Mouse (Mus musculus): Measurements from ENCODE around the gene Btg2.
A peak's percentile ranks its signal among the peaks of the same experiment; 100 is the strongest.

Gene Btg2

GRCm38 (mm10) chr1:134059739-134060695, 18.9 kb downstream of the Btg2 start:
- DNase-seq (ENCODE audit: low read depth, low spot score): no peak

DNA sequence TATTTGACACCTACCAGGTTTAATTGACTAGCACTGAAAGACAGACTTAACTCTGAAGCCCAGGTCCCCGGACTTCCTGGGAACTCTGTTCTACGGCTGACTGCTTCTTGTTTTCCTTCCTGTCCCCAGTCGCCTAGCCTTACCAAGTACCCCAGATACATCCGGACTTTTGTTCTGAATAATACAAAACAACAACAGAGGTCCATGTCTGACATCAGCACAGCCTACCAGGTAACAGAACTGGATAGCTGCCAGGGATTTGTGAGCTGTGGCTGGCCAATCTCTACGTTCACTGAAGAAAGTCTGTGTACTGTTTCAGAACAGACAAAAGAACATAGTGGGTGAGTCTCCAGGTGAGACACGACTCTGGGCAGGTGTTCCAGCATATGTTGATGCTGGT, 20.1 kb downstream of the Btg2 start:
- no peak for DNase-seq (ENCODE audit: low read depth, low spot score)

- no peak for DNase-seq (ENCODE audit: low read depth, low spot score)
Measured at GRCm38 (mm10) chr1:134057736-134058135, 21.2 kb downstream of the Btg2 start.

- DNase-seq (ENCODE audit: low read depth, low spot score): no peak
Measured at GRCm38 (mm10) chr1:134056285-134056684, 22.6 kb downstream of the Btg2 start.

DNA sequence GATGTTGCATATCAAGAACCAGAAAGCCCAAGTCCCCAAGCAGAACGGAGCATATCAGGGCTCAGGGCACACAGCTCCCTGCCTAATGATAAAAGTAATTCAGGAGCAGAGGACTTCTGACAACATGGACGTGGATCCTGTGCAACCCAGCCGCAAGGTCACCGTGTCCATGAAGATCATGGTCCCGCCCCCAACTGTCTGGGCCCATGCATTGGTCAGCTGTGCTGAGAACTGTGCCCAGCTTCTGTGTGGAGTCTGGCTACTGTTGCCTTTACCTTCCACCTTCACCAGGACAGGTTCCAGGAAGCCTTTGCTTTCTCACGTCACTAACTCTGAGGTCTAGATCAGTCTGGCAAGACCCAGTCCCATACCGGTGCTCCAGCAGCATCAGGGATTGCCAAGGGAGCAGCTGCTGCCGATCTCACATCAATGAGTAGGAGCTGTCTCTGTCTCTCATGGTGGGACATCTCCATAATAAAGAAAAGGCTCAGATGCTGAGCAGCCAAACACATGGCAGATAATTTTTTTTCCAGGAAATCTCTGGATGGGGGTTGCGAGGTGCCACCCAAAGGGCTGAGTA, 23.2 kb downstream of the Btg2 start:
- no peak for DNase-seq (ENCODE audit: low read depth, low spot score)

GRCm38 (mm10) chr1:134055058-134055457, 23.9 kb downstream of the Btg2 start:
- no peak for DNase-seq (ENCODE audit: low read depth, low spot score)

DNA sequence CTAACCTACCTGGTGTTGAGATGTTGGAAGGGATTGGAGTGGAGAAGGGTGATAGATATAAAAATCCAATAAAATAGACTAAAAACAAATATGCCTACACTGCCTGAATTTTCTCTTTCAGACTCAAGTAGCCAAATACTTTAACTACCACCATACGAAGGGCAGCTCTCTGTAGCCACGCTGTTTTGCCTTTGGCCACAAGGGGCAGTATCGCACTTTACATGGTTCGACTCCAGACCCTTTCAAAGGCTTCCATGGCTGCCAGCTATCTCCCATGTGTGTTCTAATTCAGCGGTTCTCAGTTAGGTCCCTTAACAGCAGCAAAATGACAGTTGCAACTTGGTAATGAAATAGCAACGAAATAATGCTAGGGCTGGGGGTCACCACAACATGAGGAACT, 25.7 kb downstream of the Btg2 start:
- DNase-seq (ENCODE audit: low read depth, low spot score): no peak

GRCm38 (mm10) chr1:134049542-134049941, 29.4 kb downstream of the Btg2 start:
- DNase-seq (ENCODE audit: low read depth, low spot score): no peak

DNA sequence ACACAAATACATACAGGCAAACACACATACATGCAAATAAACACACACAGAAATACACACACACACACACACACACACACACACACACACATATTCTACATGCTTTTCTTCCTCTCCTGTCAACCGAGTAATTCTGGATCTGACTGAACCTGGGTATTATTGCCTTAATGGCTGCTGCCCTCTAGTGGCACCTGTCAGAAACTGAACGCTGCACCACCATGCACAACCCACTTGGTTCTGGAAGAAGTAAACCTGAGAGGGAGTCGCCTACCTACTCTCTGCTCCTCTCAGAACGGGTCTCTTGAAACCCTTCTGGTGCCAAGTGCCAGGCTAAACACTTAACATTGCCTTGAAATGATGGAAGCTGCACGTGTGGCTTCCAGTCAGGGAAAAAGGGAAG, 30.2 kb downstream of the Btg2 start:
- no peak for DNase-seq (ENCODE audit: low read depth, low spot score)

DNA sequence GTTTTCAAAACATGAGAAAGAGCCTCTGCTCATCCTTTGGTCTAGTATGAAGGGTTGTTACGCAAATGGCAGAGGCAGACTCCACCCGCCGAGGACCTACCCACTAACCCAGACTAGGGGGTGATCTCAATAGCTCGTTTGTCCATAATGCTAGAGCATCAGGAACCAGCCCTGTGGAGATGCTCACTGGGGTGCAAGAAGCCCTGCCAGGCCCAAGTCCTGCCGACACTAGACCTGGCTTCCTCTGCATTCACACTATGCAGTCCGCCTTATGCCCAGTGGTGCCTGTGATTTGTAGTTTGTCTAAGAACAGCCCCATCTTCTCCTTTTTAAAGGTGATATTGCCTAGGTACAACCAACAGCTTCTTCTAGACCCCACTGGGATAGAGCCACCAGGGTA, 31.5 kb downstream of the Btg2 start:
- no peak for DNase-seq (ENCODE audit: low read depth, low spot score)

DNA sequence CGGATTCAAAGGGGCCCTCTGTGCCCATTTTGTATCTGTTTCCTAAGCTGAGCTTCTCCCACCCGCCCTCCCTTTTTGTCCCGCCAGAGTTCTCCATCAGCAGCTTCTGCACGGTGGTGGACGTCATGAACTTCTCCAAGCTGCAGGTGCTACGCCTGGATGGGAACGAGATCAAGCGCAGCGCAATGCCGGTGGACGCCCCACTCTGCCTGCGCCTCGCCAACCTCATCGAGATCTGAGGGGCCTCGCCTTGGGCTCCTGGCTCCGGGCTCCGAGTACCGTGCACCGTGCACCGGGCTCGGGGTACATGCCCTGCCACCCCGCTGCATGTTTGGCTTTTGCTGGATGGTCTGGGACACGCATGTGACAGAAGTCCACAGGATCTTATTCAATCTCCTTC, 32.5 kb downstream of the Btg2 start:
- DNase-seq (ENCODE audit: low read depth, low spot score): no peak

- no peak for DNase-seq (ENCODE audit: low read depth, low spot score)
Measured at GRCm38 (mm10) chr1:134045971-134046370, 32.9 kb downstream of the Btg2 start.

DNA sequence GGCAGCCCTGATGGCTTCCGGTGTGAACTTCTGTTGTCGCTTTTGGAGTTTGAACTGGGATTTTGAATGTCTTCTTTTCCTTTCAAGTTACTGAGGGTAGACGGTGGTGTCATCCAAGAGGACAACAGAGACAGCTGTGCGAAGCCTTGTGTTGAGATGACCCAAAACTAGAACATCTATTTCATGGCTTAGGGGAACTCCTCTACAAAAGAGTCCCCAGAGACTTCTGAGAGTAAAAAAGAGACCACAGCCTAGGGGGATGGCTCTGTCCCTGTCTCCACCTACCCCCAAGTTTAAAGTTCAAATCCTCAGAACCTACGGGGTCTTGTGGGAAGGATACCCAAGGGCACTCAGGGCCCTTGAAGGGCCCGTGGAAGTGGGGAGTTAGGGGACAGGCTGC, 34.1 kb downstream of the Btg2 start:
- no peak for DNase-seq (ENCODE audit: low read depth, low spot score)

DNA sequence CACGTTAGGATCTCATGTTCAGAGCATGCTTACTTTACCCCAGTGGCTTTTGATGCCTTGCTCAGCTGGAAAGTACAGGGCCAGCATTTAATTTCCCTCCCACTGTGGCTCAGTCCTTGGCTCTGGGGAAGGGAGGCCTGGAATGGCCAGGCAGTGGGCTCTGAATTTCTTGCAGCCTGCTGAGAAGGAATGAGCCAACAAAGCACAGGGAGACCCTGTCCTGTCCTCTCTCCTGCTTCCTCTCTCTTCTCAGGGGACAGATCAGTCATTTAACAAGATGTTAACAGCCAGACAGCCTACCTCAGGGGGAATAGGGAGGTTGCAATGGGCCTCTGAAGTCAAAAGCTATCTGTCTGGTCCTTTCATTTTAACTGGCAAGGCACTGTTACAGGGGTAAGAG, 36.6 kb downstream of the Btg2 start:
- no peak for DNase-seq (ENCODE audit: low read depth, low spot score)

DNA sequence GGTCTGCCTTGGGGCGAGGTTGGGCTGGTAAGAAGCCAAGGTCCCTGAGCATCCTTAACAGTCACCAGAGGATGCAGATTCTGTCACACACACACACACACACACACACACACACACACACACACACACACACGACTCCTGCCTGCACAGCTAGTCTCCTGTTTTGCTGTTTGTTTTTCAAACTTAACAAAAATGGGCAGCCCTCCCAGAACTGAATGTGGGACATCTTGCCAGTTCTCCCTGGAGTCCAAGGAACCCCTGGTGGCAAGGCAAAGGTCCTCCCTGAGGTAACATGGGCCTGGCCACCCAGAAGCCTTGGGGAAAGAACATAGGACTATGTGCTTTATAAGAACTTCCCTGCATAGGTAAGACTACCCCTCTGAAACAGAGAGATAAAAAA, 37.0 kb downstream of the Btg2 start:
- DNase-seq (ENCODE audit: low read depth, low spot score): no peak

GRCm38 (mm10) chr1:134039361-134039760, 39.6 kb downstream of the Btg2 start:
- no peak for DNase-seq (ENCODE audit: low read depth, low spot score)

DNA sequence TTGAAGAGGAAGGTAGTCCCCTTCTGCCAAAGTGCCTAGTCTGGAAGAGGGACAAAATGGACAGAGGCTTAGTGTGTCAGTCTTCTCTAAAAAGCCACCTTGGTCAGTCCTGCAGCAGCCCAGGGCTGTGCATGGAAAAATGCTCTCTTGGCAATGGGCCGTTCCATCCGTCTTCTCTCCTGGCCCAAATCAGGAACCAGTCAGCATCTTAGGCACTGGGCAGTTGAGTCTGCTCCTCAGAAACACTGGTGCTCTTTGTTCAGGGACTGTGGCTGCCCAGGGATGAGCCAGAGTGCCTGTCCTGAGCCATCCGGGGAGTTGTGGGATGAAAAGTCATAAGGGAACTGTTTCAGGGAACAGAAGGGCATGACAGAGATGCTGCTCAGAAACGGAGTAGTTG, 40.6 kb downstream of the Btg2 start:
- no peak for DNase-seq (ENCODE audit: low read depth, low spot score)

DNA sequence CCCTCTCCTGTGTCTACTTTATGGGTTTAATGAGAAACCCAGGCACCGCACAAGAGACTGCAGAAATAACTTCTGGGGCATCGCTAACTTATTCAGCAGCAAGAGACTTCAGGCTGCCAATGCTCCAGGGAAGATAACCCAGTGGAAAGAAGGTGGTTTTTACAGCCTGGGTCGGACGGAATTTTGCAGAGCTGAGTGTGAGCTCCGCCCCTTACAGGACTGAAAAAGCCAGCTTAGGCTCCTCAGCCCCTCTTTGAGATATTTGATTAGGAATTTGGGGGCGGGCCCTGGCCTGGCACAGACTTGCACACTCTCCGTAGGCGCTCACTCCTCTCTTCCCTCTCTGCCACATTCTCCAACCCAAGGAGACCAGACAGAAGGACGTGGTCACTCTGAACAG, 41.7 kb downstream of the Btg2 start, which contains the start of gene Fmod:
Fmod (plus strand) TSS at position 83 of the 400 bp plus-strand sequence.
- no peak for DNase-seq (ENCODE audit: low read depth, low spot score)

- no peak for DNase-seq (ENCODE audit: low read depth, low spot score)
Measured at GRCm38 (mm10) chr1:134036492-134036891, 42.4 kb downstream of the Btg2 start.

DNA sequence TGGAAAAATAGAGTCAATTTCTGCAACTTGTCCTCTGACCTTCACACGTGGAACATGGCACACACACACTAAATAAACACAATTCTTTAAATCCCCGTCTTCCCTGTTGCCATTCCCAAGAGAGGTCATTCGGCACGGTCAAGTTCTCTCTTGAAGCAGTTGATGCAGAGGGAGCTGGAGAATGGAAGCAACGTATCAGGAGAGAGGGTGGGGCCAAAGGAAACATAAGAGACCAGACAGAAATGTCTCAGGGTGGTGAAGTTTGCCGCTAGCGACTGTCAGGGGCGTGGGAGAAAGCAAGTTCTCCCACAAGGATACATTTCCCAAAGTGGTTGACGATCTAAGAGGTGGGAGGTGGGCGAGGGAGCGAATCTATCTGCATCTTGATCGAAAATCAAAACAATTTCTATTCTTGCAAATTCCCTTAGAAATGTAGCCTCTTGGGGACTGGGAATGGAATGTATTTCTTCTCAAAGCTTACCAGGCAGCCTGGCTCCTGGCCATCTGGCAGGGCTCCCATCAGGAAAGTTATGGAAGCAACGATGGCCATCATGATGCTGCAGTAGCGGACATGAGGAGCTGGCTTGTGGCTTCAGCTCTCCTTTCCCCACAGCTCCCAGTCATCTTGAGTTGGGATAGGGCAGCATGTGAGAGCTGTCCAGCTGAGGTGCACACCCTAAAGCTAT, 50.6 kb downstream of the Btg2 start:
- DNase-seq (ENCODE audit: low read depth, low spot score): peak; percentile 47

- no peak for DNase-seq (ENCODE audit: low read depth, low spot score)
Measured at GRCm38 (mm10) chr1:134026741-134027140, 52.2 kb downstream of the Btg2 start.

DNA sequence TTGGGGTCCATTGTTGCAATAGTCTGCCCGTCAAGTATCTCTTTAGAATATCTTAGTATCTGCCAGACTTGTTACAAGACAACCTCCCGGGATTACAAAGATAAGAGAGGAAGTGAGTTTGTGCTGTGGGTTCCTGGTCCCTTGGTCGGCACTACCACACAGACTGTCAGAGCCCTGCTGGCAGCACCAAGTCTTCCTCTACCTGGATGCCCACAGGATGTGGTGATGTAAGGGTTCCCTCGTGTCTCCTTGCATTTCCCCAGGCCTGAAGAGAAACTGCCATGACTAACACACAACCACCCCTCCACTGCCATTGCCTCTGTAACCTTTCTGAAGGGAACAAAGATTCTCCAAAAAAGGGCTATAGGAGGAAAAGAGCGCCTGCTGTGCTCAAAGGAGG, 52.9 kb downstream of the Btg2 start:
- DNase-seq (ENCODE audit: low read depth, low spot score): no peak
